ENCODE assay signal across 22 mouse cellular contexts in genomic region chr10:46320328-46321038, GRCm38 (mm10).
"Had no signal": no experiment of that assay in that cellular context is flagged by ENCODE, and none has a peak within 500 bp of the region (broad histone marks: within the 10 kb centered on the region; RNA-seq: fewer than 3 reads in every experiment).

No protein-coding gene starts in this region.

- H3K27ac ChIP-seq: intestine, embryonic 15.5 days; kidney, embryonic 15.5 days; left cerebral cortex, adult 2 months; limb, embryonic 12.5 days; limb, embryonic 15.5 days; neural tube, embryonic 12.5 days; neural tube, embryonic 15.5 days; stomach, embryonic 15.5 days had no signal

- H3K9me3 ChIP-seq: intestine, embryonic 15.5 days; kidney, embryonic 15.5 days; limb, embryonic 12.5 days; limb, embryonic 15.5 days; neural tube, embryonic 12.5 days; neural tube, embryonic 15.5 days; stomach, embryonic 15.5 days had no signal

- ATAC-seq: intestine, embryonic 15.5 days had no signal

- H3K36me3 ChIP-seq: intestine, embryonic 15.5 days; kidney, embryonic 15.5 days; limb, embryonic 12.5 days; limb, embryonic 15.5 days; neural tube, embryonic 12.5 days; neural tube, embryonic 15.5 days; stomach, embryonic 15.5 days had no signal

- H3K4me3 ChIP-seq: intestine, embryonic 15.5 days; kidney, embryonic 15.5 days; left cerebral cortex, adult 2 months; limb, embryonic 12.5 days; limb, embryonic 15.5 days; neural tube, embryonic 12.5 days; neural tube, embryonic 15.5 days; stomach, embryonic 15.5 days had no signal

- DNase-seq: kidney, adult 11 months; kidney, adult 8-10 months; kidney, postnatal 10 days; kidney, postnatal 36 days; layer of hippocampus, postnatal 36 days; lung, adult 2 months; lung, postnatal 14 days; lung, postnatal 4 days; midbrain, embryonic 14.5 days; retina, postnatal 1 day; right cerebral cortex, postnatal 25 days; spleen, adult 18-20 months; thymus, postnatal 25 days had no signal

- H3K9ac ChIP-seq: intestine, embryonic 15.5 days; kidney, embryonic 15.5 days; limb, embryonic 12.5 days; limb, embryonic 15.5 days; neural tube, embryonic 12.5 days; neural tube, embryonic 15.5 days; stomach, embryonic 15.5 days had no signal

- H3K4me2 ChIP-seq: intestine, embryonic 15.5 days; kidney, embryonic 15.5 days; limb, embryonic 12.5 days; limb, embryonic 15.5 days; midbrain, embryonic 11.5 days; neural tube, embryonic 12.5 days; neural tube, embryonic 15.5 days; stomach, embryonic 15.5 days had no signal

- H3K4me1 ChIP-seq: intestine, embryonic 15.5 days; kidney, embryonic 15.5 days; limb, embryonic 12.5 days; limb, embryonic 15.5 days; neural tube, embryonic 12.5 days; neural tube, embryonic 15.5 days; stomach, embryonic 15.5 days had no signal

- H3K27me3 ChIP-seq: intestine, embryonic 15.5 days; kidney, embryonic 15.5 days; limb, embryonic 12.5 days; limb, embryonic 15.5 days; neural tube, embryonic 12.5 days; neural tube, embryonic 15.5 days; stomach, embryonic 15.5 days had no signal
